In genomic region chr1:193870731-193871130, GRCm38 (mm10) we compare ENCODE assay signal across 19 mouse cellular contexts.
DNase-seq lines count a peak whose midpoint lies in the region; ATAC-seq and TF ChIP-seq lines count a peak whose summit lies in the region.
"Had no signal": no experiment of that assay in that cellular context is flagged by ENCODE, and none has a peak within 500 bp of the region (broad histone marks: within the 10 kb centered on the region; RNA-seq: fewer than 3 reads in every experiment).

No protein-coding gene starts in this region.

- peak; percentile 54; the same call in 1 of the 2 replicates for ATAC-seq in lung, embryonic 14.5 days (ENCODE audit: insufficient read depth)
- ATAC-seq in inflammation-experienced regulatory T-cells, adult 6 months, result no peak
- ATAC-seq: activated CD4-positive, CD25-positive, alpha-beta regulatory T cell, adult 4 months; forebrain, embryonic 15.5 days; midbrain, embryonic 16.5 days had no signal

- H3K36me3 ChIP-seq in lung, embryonic 14.5 days (ENCODE audit: insufficient read depth), result no peaks in the 10 kb centered on the region
- H3K36me3 ChIP-seq: embryonic facial prominence, embryonic 13.5 days; forebrain, embryonic 15.5 days; G1E; limb, embryonic 12.5 days; neural tube, embryonic 13.5 days had no signal

- WGBS in lung, embryonic 14.5 days, result 37% methylated on average over 2 of the region's 2 CpGs
- 55% methylated on average over 2 of the region's 2 CpGs for WGBS in lung, adult 2 months

- H3K4me3 ChIP-seq in lung, embryonic 14.5 days (ENCODE audit: low read depth, low read length), result no peak overlapping the region
- H3K4me3 ChIP-seq in lung, adult 2 months (replicated peaks; ENCODE audit: extremely low read depth, low read depth, low read length), result no peak overlapping the region
- H3K4me3 ChIP-seq: embryonic facial prominence, embryonic 13.5 days; forebrain, embryonic 15.5 days; limb, embryonic 12.5 days; neural tube, embryonic 13.5 days had no signal

- no peaks in the 10 kb centered on the region for H3K27me3 ChIP-seq in lung, embryonic 14.5 days (ENCODE audit: insufficient read depth, low read length)
- H3K27me3 ChIP-seq: embryonic facial prominence, embryonic 13.5 days; forebrain, embryonic 15.5 days; limb, embryonic 12.5 days; neural tube, embryonic 13.5 days had no signal

- H3K4me1 ChIP-seq in lung, embryonic 14.5 days (ENCODE audit: insufficient read depth), result no peaks in the 10 kb centered on the region
- no peaks in the 10 kb centered on the region for H3K4me1 ChIP-seq in lung, adult 2 months (ENCODE audit: control insufficient read depth, insufficient read depth, low read length)
- H3K4me1 ChIP-seq: embryonic facial prominence, embryonic 13.5 days; limb, embryonic 12.5 days had no signal

- H3K9ac ChIP-seq in lung, embryonic 14.5 days, result no peak overlapping the region
- H3K9ac ChIP-seq: embryonic facial prominence, embryonic 13.5 days; forebrain, embryonic 15.5 days; limb, embryonic 12.5 days; neural tube, embryonic 13.5 days had no signal

- no peak for TF ChIP-seq CTCF in lung, embryonic 14.5 days (IDR thresholded peaks at IDR 0.05; ENCODE audit: low read depth)
- no peak for TF ChIP-seq CTCF in lung, adult 2 months (IDR thresholded peaks at IDR 0.05; ENCODE audit: insufficient read depth, low read length)

- TF ChIP-seq POLR2A in lung, adult 2 months (IDR thresholded peaks at IDR 0.05; ENCODE audit: borderline replicate concordance, extremely low read depth, low read depth, low read length), result no peak

- peak; percentile 9 for DNase-seq in gastrocnemius, adult 18-20 months (ENCODE audit: low spot score)
- no peak for DNase-seq in gastrocnemius, adult 8-10 months (ENCODE audit: low spot score in 2 of 2)
- peak; percentile 61 for DNase-seq in lung, embryonic 14.5 days
- no peak for DNase-seq in lung, adult 2 months
- peak; percentile 6 to 36 for DNase-seq in kidney, postnatal 25 days
- no peak for DNase-seq in cerebellum, postnatal 10 days
- no peak for DNase-seq in cerebellum, adult 9-11 months
- DNase-seq: cerebellum, postnatal 36 days; heart, postnatal 36 days; thymus, adult 2 months had no signal

- no peak overlapping the region for H3K4me2 ChIP-seq in lung, embryonic 14.5 days
- H3K4me2 ChIP-seq: embryonic facial prominence, embryonic 13.5 days; forebrain, embryonic 15.5 days; limb, embryonic 12.5 days; neural tube, embryonic 13.5 days had no signal

- H3K9me3 ChIP-seq in lung, embryonic 14.5 days (ENCODE audit: low read depth, low read length), result no peaks in the 10 kb centered on the region
- H3K9me3 ChIP-seq: embryonic facial prominence, embryonic 13.5 days; forebrain, embryonic 15.5 days; G1E; limb, embryonic 12.5 days; neural tube, embryonic 13.5 days had no signal

- no peak overlapping the region for H3K27ac ChIP-seq in lung, embryonic 14.5 days (ENCODE audit: low read depth)
- H3K27ac ChIP-seq: embryonic facial prominence, embryonic 13.5 days; forebrain, embryonic 15.5 days; limb, embryonic 12.5 days; macrophage; neural tube, embryonic 13.5 days had no signal

Comparison
In these comparisons a context has a peak if more than half of its experiments do, and no peak if none do; other contexts are left out.
1. DNase-seq: peak in gastrocnemius, adult 18-20 months (single experiment), lung, embryonic 14.5 days (single experiment) and kidney, postnatal 25 days (2 of 2); none in gastrocnemius, adult 8-10 months (0 of 2), lung, adult 2 months (single experiment), cerebellum, postnatal 10 days (0 of 2) and cerebellum, adult 9-11 months (single experiment).